Mouse (Mus musculus) embryonic fibroblast, embryonic 13.5 days (primary cell): ENCODE data around the gene Gm12166.

Source experiments
- CTCF ChIP-seq: IDR thresholded peaks from 2 replicates; pipeline ENCODE4 v1.5.1; 2011; ENCODE audit warnings: mild to moderate bottlenecking, control low read depth, low read length, moderate library complexity, borderline replicate concordance; ENCODE audit not compliant: insufficient read depth
- POLR2A ChIP-seq: IDR thresholded peaks from 2 replicates; pipeline ENCODE4 v1.6.1; 2011; ENCODE audit warnings: low read depth, mild to moderate bottlenecking, control low read depth, low read length, moderate library complexity

- no peak for TF ChIP-seq POLR2A
- TF ChIP-seq CTCF = no peak
Observed at GRCm38 (mm10) chr11:46030026-46030425, 22.1 kb downstream of the Gm12166 start.
